Mouse (Mus musculus): ENCODE results near the gene Galnt9.

Galnt9 gene

GRCm38 (mm10) chr5:110638306-110639074, 94.3 kb downstream of the Galnt9 start:
- no peak for DNase-seq

GRCm38 (mm10) chr5:110639459-110639858, 95.3 kb downstream of the Galnt9 start:
- peak; percentile 68 for DNase-seq

GRCm38 (mm10) chr5:110646377-110646776, 102.2 kb downstream of the Galnt9 start:
- DNase-seq: no peak

- DNase-seq: peak; percentile 100
Measured at GRCm38 (mm10) chr5:110652719-110653648, 108.8 kb downstream of the Galnt9 start, which contains the start of the genes Noc4l and Ddx51. Noc4l (minus strand) TSS chr5:110653417. Ddx51 (plus strand) TSS chr5:110653451.

GRCm38 (mm10) chr5:110653686-110654085, 109.5 kb downstream of the Galnt9 start:
- no peak for DNase-seq

- no peak for DNase-seq
Measured at GRCm38 (mm10) chr5:110659682-110660081, 115.5 kb downstream of the Galnt9 start.

GRCm38 (mm10) chr5:110664041-110664440, 119.9 kb downstream of the Galnt9 start:
- DNase-seq: no peak

- no peak for DNase-seq
Measured at GRCm38 (mm10) chr5:110664750-110665269, 120.7 kb downstream of the Galnt9 start.

GRCm38 (mm10) chr5:110665486-110666121, 121.4 kb downstream of the Galnt9 start:
- peak; percentile 19 for DNase-seq
